Mouse (Mus musculus): ENCODE data around the gene Cacna2d4. TPM values are rescaled to one million over a fixed set of nuclear protein-coding genes. Genes with fewer than 3 reads are reported as not detected.
"Not testable (repeated sequence)": the region's sequence is repeated elsewhere in the genome, so short reads cannot be mapped to it uniquely, and the experiment has no call there.

Gene Cacna2d4
- polyA plus RNA-seq, 1 experiment from 2014 or later: 0.11 TPM

- ATAC-seq; H3K9ac ChIP-seq (ENCODE audit: low read depth, low read length); H3K4me2 ChIP-seq (ENCODE audit: low read depth, low read length); H3K4me3 ChIP-seq (ENCODE audit: low read length); H3K4me1 ChIP-seq (ENCODE audit: control insufficient read depth, insufficient read depth, low read length); H3K27ac ChIP-seq (ENCODE audit: low read length); H3K9me3 ChIP-seq (ENCODE audit: control insufficient read depth, low read length); H3K27me3 ChIP-seq (replicated peaks; ENCODE audit: control insufficient read depth, insufficient read depth, low read length): not testable (repeated sequence)
- H3K36me3 ChIP-seq (ENCODE audit: control insufficient read depth, insufficient read depth, low read length): peaks cover 23% of the 10 kb centered on the region
- WGBS: 93% methylated on average over 6 of the region's 6 CpGs
Measured at GRCm38 (mm10) chr6:119360250-119360649, 123.9 kb downstream of the Cacna2d4 start.

- Histone ChIP-seq H3K36me3 (ENCODE audit: control insufficient read depth, insufficient read depth, low read length) (peaks cover 23% of the 10 kb centered on the region), H3K9me3 (ENCODE audit: control insufficient read depth, low read length) (no peaks in the 10 kb centered on the region), H3K27me3 (replicated peaks; ENCODE audit: control insufficient read depth, insufficient read depth, low read length) (no peaks in the 10 kb centered on the region), H3K27ac (ENCODE audit: low read length) (no peak overlapping the region), H3K9ac (ENCODE audit: low read depth, low read length) (no peak overlapping the region), H3K4me1 (ENCODE audit: control insufficient read depth, insufficient read depth, low read length) (no peaks in the 10 kb centered on the region), H3K4me3 (ENCODE audit: low read length) (no peak overlapping the region), H3K4me2 (ENCODE audit: low read depth, low read length) (no peak overlapping the region)
- 87% methylated on average over 3 of the region's 3 CpGs for WGBS
- ATAC-seq: peak; percentile 61
Measured at GRCm38 (mm10) chr6:119360925-119361702, 124.8 kb downstream of the Cacna2d4 start.

GRCm38 (mm10) chr6:119363593-119363992 lies 127.3 kb downstream of the Cacna2d4 start:
- Histone ChIP-seq H3K27me3 (replicated peaks; ENCODE audit: control insufficient read depth, insufficient read depth, low read length) (no peaks in the 10 kb centered on the region), H3K9me3 (ENCODE audit: control insufficient read depth, low read length) (no peaks in the 10 kb centered on the region), H3K4me2 (ENCODE audit: low read depth, low read length) (no peak overlapping the region), H3K4me1 (ENCODE audit: control insufficient read depth, insufficient read depth, low read length) (no peaks in the 10 kb centered on the region), H3K27ac (ENCODE audit: low read length) (no peak overlapping the region), H3K36me3 (ENCODE audit: control insufficient read depth, insufficient read depth, low read length) (peaks cover 17% of the 10 kb centered on the region; the same call in 1 of the 2 replicates), H3K4me3 (ENCODE audit: low read length) (no peak overlapping the region), H3K9ac (ENCODE audit: low read depth, low read length) (no peak overlapping the region)
- no peak for ATAC-seq
- 86% methylated on average over 5 of the region's 5 CpGs for WGBS

GRCm38 (mm10) chr6:119366800-119367199 lies 130.5 kb downstream of the Cacna2d4 start:
- not testable (repeated sequence) for ATAC-seq; H3K27me3 ChIP-seq (replicated peaks; ENCODE audit: control insufficient read depth, insufficient read depth, low read length); H3K9me3 ChIP-seq (ENCODE audit: control insufficient read depth, low read length); H3K4me3 ChIP-seq (ENCODE audit: low read length); H3K9ac ChIP-seq (ENCODE audit: low read depth, low read length); H3K27ac ChIP-seq (ENCODE audit: low read length); H3K4me2 ChIP-seq (ENCODE audit: low read depth, low read length); H3K4me1 ChIP-seq (ENCODE audit: control insufficient read depth, insufficient read depth, low read length)
- peaks cover 11% of the 10 kb centered on the region for H3K36me3 ChIP-seq (ENCODE audit: control insufficient read depth, insufficient read depth, low read length)
- WGBS: 90% methylated on average over 3 of the region's 4 CpGs

GRCm38 (mm10) chr6:119367382-119367781 lies 131.1 kb downstream of the Cacna2d4 start:
- Histone ChIP-seq H3K27ac (ENCODE audit: low read length) (no peak overlapping the region), H3K4me2 (ENCODE audit: low read depth, low read length) (no peak overlapping the region), H3K9ac (ENCODE audit: low read depth, low read length) (no peak overlapping the region), H3K27me3 (replicated peaks; ENCODE audit: control insufficient read depth, insufficient read depth, low read length) (no peaks in the 10 kb centered on the region), H3K4me3 (ENCODE audit: low read length) (no peak overlapping the region), H3K36me3 (ENCODE audit: control insufficient read depth, insufficient read depth, low read length) (peaks cover 11% of the 10 kb centered on the region), H3K9me3 (ENCODE audit: control insufficient read depth, low read length) (no peaks in the 10 kb centered on the region), H3K4me1 (ENCODE audit: control insufficient read depth, insufficient read depth, low read length) (0 out of 2 replicates have a peak, but pooled peaks cover 1% of the 10 kb centered on the region)
- ATAC-seq: no peak
- WGBS: 78% methylated on average over 2 of the region's 2 CpGs

GRCm38 (mm10) chr6:119371624-119372023 lies 135.3 kb downstream of the Cacna2d4 start:
- ATAC-seq: no peak
- Histone ChIP-seq H3K27me3 (replicated peaks; ENCODE audit: control insufficient read depth, insufficient read depth, low read length) (no peaks in the 10 kb centered on the region), H3K9ac (ENCODE audit: low read depth, low read length) (no peak overlapping the region), H3K4me2 (ENCODE audit: low read depth, low read length) (no peak overlapping the region), H3K27ac (ENCODE audit: low read length) (no peak overlapping the region), H3K36me3 (ENCODE audit: control insufficient read depth, insufficient read depth, low read length) (no peaks in the 10 kb centered on the region; the same call in 1 of the 2 replicates), H3K4me1 (ENCODE audit: control insufficient read depth, insufficient read depth, low read length) (0 out of 2 replicates have a peak, but pooled peaks cover 10% of the 10 kb centered on the region), H3K9me3 (ENCODE audit: control insufficient read depth, low read length) (no peaks in the 10 kb centered on the region), H3K4me3 (ENCODE audit: low read length) (no peak overlapping the region)

GRCm38 (mm10) chr6:119372237-119372636 lies 135.9 kb downstream of the Cacna2d4 start:
- Histone ChIP-seq H3K27ac (ENCODE audit: low read length) (no peak overlapping the region; the same call in 1 of the 2 replicates), H3K27me3 (replicated peaks; ENCODE audit: control insufficient read depth, insufficient read depth, low read length) (no peaks in the 10 kb centered on the region), H3K4me3 (ENCODE audit: low read length) (no peak overlapping the region), H3K4me1 (ENCODE audit: control insufficient read depth, insufficient read depth, low read length) (0 out of 2 replicates have a peak, but pooled peaks cover 11% of the 10 kb centered on the region), H3K9me3 (ENCODE audit: control insufficient read depth, low read length) (no peaks in the 10 kb centered on the region), H3K4me2 (ENCODE audit: low read depth, low read length) (no peak overlapping the region), H3K9ac (ENCODE audit: low read depth, low read length) (no peak overlapping the region), H3K36me3 (ENCODE audit: control insufficient read depth, insufficient read depth, low read length) (no peaks in the 10 kb centered on the region; the same call in 1 of the 2 replicates)
- ATAC-seq: no peak
- WGBS: 61% methylated on average over 5 of the region's 5 CpGs

- ATAC-seq: no peak
- Histone ChIP-seq H3K27ac (ENCODE audit: low read length) (no peak overlapping the region), H3K4me2 (ENCODE audit: low read depth, low read length) (no peak overlapping the region), H3K4me3 (ENCODE audit: low read length) (no peak overlapping the region), H3K27me3 (replicated peaks; ENCODE audit: control insufficient read depth, insufficient read depth, low read length) (no peaks in the 10 kb centered on the region), H3K4me1 (ENCODE audit: control insufficient read depth, insufficient read depth, low read length) (0 out of 2 replicates have a peak, but pooled peaks cover 15% of the 10 kb centered on the region), H3K9me3 (ENCODE audit: control insufficient read depth, low read length) (no peaks in the 10 kb centered on the region), H3K9ac (ENCODE audit: low read depth, low read length) (no peak overlapping the region), H3K36me3 (ENCODE audit: control insufficient read depth, insufficient read depth, low read length) (no peaks in the 10 kb centered on the region; the same call in 1 of the 2 replicates)
Measured at GRCm38 (mm10) chr6:119373000-119373705, 136.8 kb downstream of the Cacna2d4 start.

- no peak for ATAC-seq
- Histone ChIP-seq H3K4me3 (ENCODE audit: low read length) (no peak overlapping the region), H3K27me3 (replicated peaks; ENCODE audit: control insufficient read depth, insufficient read depth, low read length) (no peaks in the 10 kb centered on the region), H3K36me3 (ENCODE audit: control insufficient read depth, insufficient read depth, low read length) (no peaks in the 10 kb centered on the region), H3K4me1 (ENCODE audit: control insufficient read depth, insufficient read depth, low read length) (0 out of 2 replicates have a peak, but pooled peaks cover 18% of the 10 kb centered on the region), H3K9ac (ENCODE audit: low read depth, low read length) (no peak overlapping the region), H3K27ac (ENCODE audit: low read length) (no peak overlapping the region), H3K4me2 (ENCODE audit: low read depth, low read length) (no peak overlapping the region), H3K9me3 (ENCODE audit: control insufficient read depth, low read length) (no peaks in the 10 kb centered on the region)
- WGBS: 82% methylated on average over 5 of the region's 5 CpGs
Measured at GRCm38 (mm10) chr6:119375035-119375434, 138.7 kb downstream of the Cacna2d4 start.

Measured in intestine, embryonic 16.5 days (tissue).